Mouse (Mus musculus) liver, postnatal 0 days (tissue): ENCODE results near the gene Phrf1.

ENCODE experiments used
- CTCF ChIP-seq: sonication (generic); IDR thresholded peaks from 2 replicates; pipeline ENCODE4 v1.5.1; 2016; ENCODE audit warnings: antibody characterized with exemption, low read depth
- EP300 ChIP-seq: IDR thresholded peaks from 2 replicates; pipeline ENCODE4 v1.6.1; 2016; ENCODE audit warnings: antibody characterized with exemption, low read depth, mild to moderate bottlenecking

GRCm38 (mm10) chr7:141302702-141303268, 74.2 kb downstream of the Phrf1 start:
- TF ChIP-seq CTCF (no peak), EP300 (no peak)
